Mouse (Mus musculus) megakaryocyte, embryonic 14.5 days (primary cell): ENCODE data around the gene Pheta2.
"Not testable (repeated sequence)": the region's sequence is repeated elsewhere in the genome, so short reads cannot be mapped to it uniquely, and the experiment has no call there.

ENCODE experiments used
- FLI1 ChIP-seq: IDR thresholded peaks from 2 replicates; pipeline ENCODE4 v1.6.1; 2012; ENCODE audit warnings: low read length, inconsistent platforms, mixed read lengths
- GATA1 ChIP-seq: IDR thresholded peaks from 3 replicates; pipeline ENCODE4 v1.6.1; 2012; ENCODE audit warnings: mixed read lengths, low read length, inconsistent platforms, borderline replicate concordance

- not testable (repeated sequence) for TF ChIP-seq GATA1, FLI1
These were observed 25.1 kb downstream of the Pheta2 start for GRCm38 (mm10) chr15:82363801-82364200.
